Mouse (Mus musculus): ENCODE data around the gene Pla2g7.

Pla2g7 gene

DNA sequence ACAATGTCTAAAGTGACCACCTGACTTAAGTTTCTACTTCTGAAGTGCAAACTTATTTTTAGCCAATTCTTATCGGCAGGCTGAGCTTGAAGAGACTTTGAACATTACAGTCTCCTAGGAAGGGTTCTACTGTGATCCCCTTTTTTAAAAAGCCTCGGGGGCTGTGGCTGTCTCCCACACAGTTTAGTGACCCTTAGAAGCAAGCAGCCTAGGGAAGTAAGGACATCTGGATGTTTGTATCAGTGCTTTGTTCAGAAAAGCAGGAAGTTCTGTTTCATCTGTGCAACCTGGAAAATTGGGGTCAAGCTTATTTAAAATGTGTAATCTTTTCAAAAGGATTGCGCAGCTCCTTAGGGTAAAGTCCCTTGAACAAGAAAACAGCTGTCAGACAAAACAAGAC is 12.6 kb downstream of the Pla2g7 start:
- no peak for DNase-seq (ENCODE audit: low read depth)

DNA sequence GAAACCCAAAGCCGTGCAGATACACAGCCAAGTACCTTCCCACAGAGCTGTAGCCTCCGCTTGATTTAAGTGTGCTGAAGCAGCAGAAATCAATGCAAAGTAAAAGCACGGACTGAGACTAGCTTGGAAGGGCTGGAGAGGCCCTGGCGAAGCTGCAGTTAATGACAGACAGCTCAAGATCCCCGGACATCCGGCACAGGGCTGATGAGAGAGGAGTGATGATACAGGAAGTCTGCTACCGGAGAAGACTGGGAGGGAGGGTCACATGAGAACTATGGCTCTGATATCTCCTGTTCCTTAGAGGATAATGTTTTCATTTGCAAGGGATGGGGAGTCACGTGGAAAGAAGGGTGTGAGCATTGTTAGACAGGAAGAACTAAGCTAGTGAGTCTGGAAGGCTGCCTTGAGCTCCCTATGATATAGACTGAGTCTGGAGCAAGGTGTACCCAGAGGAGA is 13.1 kb downstream of the Pla2g7 start:
- DNase-seq (ENCODE audit: low read depth): no peak

DNA sequence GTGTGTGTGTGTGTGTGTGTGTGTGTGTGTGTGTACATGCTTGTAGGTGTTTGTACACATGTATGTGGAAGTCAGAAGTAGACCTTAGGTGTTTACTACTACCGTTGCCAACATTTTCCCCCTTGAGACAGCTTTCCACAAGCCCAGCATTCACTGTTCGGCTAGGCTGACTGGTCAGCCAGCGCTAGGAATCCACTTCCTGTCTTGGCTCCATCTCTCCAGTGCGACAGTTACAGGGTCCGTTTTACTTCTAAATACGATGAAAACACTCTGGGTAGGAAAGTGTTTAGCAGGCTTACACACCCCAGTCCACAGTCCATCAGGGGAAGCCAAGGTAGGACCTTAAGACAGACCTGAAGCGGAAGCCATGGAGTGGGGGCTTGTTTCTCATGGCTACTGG is 16.9 kb downstream of the Pla2g7 start:
- no peak for DNase-seq (ENCODE audit: low read depth)

- no peak for DNase-seq (ENCODE audit: low read depth)
Measured at GRCm38 (mm10) chr17:43587278-43587677, 19.4 kb downstream of the Pla2g7 start.

- DNase-seq (ENCODE audit: low read depth): no peak
Measured at GRCm38 (mm10) chr17:43589750-43590149, 21.9 kb downstream of the Pla2g7 start.

DNA sequence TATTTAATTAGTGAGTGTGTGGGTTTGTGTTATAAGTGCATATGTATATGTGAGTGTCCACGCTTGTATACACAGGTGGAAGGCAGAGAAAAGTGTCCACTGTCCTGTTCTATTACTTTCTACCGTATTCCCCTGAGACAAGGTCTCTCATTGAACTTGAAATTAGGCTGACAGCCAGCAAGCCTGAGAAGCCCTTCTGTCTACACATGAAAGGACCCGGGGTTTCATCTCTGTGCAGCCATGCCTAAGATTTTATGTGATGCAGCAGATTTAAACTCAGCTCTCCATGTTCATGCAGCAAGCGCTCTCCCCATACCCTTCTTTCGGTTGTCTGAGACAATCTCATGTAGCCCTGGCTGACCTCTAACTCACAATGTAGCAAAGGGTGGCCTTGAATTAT is 22.6 kb downstream of the Pla2g7 start:
- DNase-seq (ENCODE audit: low read depth): no peak

- DNase-seq (ENCODE audit: low read depth): no peak
Measured at GRCm38 (mm10) chr17:43592296-43593291, 24.7 kb downstream of the Pla2g7 start.

GRCm38 (mm10) chr17:43597742-43598141 is 29.8 kb downstream of the Pla2g7 start:
- no peak for DNase-seq (ENCODE audit: low read depth)

GRCm38 (mm10) chr17:43598706-43599105 is 30.8 kb downstream of the Pla2g7 start:
- no peak for DNase-seq (ENCODE audit: low read depth)

GRCm38 (mm10) chr17:43606704-43607103 is 38.8 kb downstream of the Pla2g7 start:
- DNase-seq (ENCODE audit: low read depth): peak; percentile 64

DNA sequence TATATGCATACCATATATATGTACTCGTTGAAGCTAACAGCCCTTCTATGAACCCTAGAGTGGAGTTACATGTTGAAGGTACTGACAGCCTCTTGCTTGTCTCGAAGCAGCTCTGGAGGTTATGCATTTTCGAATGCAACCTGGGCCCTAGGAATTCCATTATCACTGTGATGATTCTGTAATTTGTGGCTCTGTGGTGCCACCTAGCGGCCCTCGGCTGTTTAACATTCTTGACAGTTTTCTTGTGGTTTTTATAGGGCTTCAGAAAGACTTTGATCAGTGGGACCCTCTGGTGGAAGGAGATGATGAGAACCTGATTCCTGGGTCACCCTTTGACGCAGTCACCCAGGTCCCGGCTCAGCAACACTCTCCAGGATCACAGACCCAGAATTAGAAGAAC is 43.7 kb downstream of the Pla2g7 start:
- DNase-seq (ENCODE audit: low read depth): peak; percentile 51

- DNase-seq (ENCODE audit: low read depth): no peak
Measured at GRCm38 (mm10) chr17:43612221-43612620, 44.3 kb downstream of the Pla2g7 start.

GRCm38 (mm10) chr17:43619156-43619555 is 51.3 kb downstream of the Pla2g7 start:
- DNase-seq (ENCODE audit: low read depth): no peak

DNA sequence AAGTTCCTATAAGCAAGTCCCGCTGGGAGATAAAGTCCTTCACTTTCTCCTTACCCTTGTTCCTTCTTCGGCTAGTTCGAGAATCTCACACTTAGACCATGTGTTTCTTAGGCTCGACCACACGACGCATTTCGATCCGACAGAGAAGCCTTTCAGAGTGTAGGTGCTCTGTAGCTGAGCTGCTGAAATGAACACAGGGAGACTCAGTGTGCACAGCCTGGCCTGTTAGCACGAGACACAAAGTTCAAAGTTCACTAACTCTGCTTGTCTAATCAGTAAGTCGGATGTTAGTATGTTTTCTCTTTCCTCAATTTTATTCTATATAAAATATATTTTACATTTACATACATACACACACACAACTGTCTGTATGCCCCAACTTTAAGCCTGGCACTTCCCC is 54.2 kb downstream of the Pla2g7 start:
- no peak for DNase-seq (ENCODE audit: low read depth)

GRCm38 (mm10) chr17:43628246-43628645 is 60.3 kb downstream of the Pla2g7 start:
- DNase-seq (ENCODE audit: low read depth): no peak

GRCm38 (mm10) chr17:43629026-43629495 is 61.2 kb downstream of the Pla2g7 start:
- no peak for DNase-seq (ENCODE audit: low read depth)

GRCm38 (mm10) chr17:43629496-43630426 is 61.9 kb downstream of the Pla2g7 start, which contains the start of gene Tdrd6:
Gene Tdrd6, minus strand, starts transcription at chr17:43630299.
- DNase-seq (ENCODE audit: low read depth): no peak

- no peak for DNase-seq (ENCODE audit: low read depth)
Measured at GRCm38 (mm10) chr17:43630427-43630760, 62.5 kb downstream of the Pla2g7 start.

DNA sequence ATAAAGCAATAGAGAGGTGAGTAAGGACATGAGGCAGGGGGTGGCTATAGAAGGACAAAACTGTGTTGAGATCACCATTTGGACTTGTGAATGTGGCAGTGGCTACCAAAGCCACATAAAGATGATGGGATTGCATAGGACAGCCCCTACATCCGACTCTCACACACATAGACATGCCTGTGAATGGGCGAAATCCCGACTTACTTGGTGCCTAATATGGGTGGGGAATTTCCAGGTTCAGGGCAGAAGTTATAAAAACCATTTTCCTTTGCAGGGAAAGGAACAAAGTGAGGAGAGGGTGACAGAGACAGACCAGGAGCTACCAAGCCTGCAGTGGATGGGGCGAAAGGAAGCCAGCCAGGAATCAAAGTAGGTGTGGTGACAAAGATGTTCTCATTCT is 69.2 kb downstream of the Pla2g7 start:
- DNase-seq (ENCODE audit: low read depth): no peak

GRCm38 (mm10) chr17:43640825-43641224 is 72.9 kb downstream of the Pla2g7 start:
- no peak for DNase-seq (ENCODE audit: low read depth)

DNA sequence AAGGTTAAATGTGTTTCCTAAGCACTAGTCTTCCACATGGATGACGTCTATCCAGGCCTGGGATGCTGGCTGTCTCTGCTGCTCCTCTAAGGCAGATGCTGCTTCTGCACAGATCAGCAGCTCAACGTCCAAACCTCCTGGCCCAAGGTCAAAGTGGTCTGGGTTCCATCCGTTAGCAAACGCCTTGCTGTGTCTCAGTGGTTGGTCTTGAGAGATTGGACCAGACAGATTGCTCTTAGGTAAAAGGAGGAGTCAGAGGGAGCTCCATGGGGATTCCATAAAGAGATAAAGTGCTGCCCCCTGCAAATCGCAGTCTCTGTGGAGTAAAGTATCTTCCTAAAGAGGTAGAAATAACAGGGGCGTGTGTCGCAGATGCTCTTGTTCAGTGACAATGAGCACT is 75.3 kb downstream of the Pla2g7 start:
- DNase-seq (ENCODE audit: low read depth): no peak

- peak; percentile 9 for DNase-seq (ENCODE audit: low read depth)
Measured at GRCm38 (mm10) chr17:43644375-43644774, 76.5 kb downstream of the Pla2g7 start.
